Mouse (Mus musculus) lung, adult 2 months (tissue): Measurements from ENCODE around the gene Cldn12.

Source experiments
- CTCF ChIP-seq: fragments of 200-500 bp; IDR thresholded peaks from 2 replicates; pipeline ENCODE4 v1.5.1; 2011; ENCODE audit warnings: mild to moderate bottlenecking, low read length, control low read depth; ENCODE audit not compliant: insufficient read depth
- POLR2A ChIP-seq: fragments of 200-500 bp; IDR thresholded peaks from 2 replicates; pipeline ENCODE4 v1.6.1; 2011; ENCODE audit warnings: low read depth, mild to moderate bottlenecking, control low read depth, low read length, borderline replicate concordance; ENCODE audit errors: extremely low read depth

GRCm38 (mm10) chr5:5510304-5510887 is 4.4 kb downstream of the Cldn12 start:
- TF ChIP-seq POLR2A (no peak), CTCF (no peak)
